Mouse (Mus musculus) ES-Bruce4 (cell line): ENCODE measurements around the gene Rai1. TPM values are rescaled to one million over a fixed set of nuclear protein-coding genes. Genes with fewer than 3 reads are reported as not detected.

ENCODE experiments used
- H3K27ac ChIP-seq: 2 replicates; pipeline ENCODE4 v1.5.1; 2012; ENCODE audit warnings: low read length, inconsistent platforms; ENCODE audit not compliant: insufficient read depth
- H3K27me3 ChIP-seq: 2 replicates; pipeline ENCODE4 v1.6.1; 2012; ENCODE audit warnings: mild to moderate bottlenecking, low read length, inconsistent platforms; ENCODE audit not compliant: control insufficient read depth, poor library complexity, insufficient read depth, severe bottlenecking
- H3K36me3 ChIP-seq: 2 replicates; pipeline ENCODE4 v1.6.1; 2012; ENCODE audit warnings: inconsistent platforms, mild to moderate bottlenecking, low read length, moderate library complexity; ENCODE audit not compliant: control insufficient read depth, poor library complexity, insufficient read depth, severe bottlenecking
- H3K4me1 ChIP-seq: one replicate; pipeline ENCODE4 v1.8.1; 2011; ENCODE audit warnings: low read length; ENCODE audit not compliant: control insufficient read depth, insufficient read depth
- H3K4me3 ChIP-seq: 2 replicates; pipeline ENCODE4 v1.5.1; 2011; ENCODE audit warnings: low read depth, mild to moderate bottlenecking, low read length
- H3K9ac ChIP-seq: 2 replicates; pipeline ENCODE4 v1.6.1; 2012; ENCODE audit warnings: low read depth, mild to moderate bottlenecking, inconsistent platforms; ENCODE audit not compliant: poor library complexity, severe bottlenecking
- H3K9me3 ChIP-seq: replicated peaks from 2 replicates; pipeline ENCODE4 v1.6.1; 2012; ENCODE audit warnings: mild to moderate bottlenecking, low read length, inconsistent platforms; ENCODE audit not compliant: control insufficient read depth, poor library complexity, insufficient read depth, severe bottlenecking
- CTCF ChIP-seq: IDR thresholded peaks from one replicate; pipeline ENCODE4 v1.8.1; 2011; ENCODE audit warnings: low read depth, low read length
- EP300 ChIP-seq: IDR thresholded peaks from 2 replicates; pipeline ENCODE4 v1.6.1; 2011; ENCODE audit warnings: low read depth, low read length; ENCODE audit not compliant: insufficient read depth
- POLR2A ChIP-seq: IDR thresholded peaks from one replicate; pipeline ENCODE4 v1.8.1; 2011; ENCODE audit warnings: low read length; ENCODE audit not compliant: insufficient read depth
- polyA plus RNA-seq: library from polyadenylated mRNA; stranded (reverse); fragments of >200 nt; gene quantifications from 2 replicates; pipeline ENCODE4 v1.2.4, GENCODE M21; 2011; ENCODE audit warnings: low read depth; ENCODE audit not compliant: missing spikeins, insufficient read depth, insufficient read length

Gene Rai1
- polyA plus RNA-seq, 1 experiment = 21.9 TPM

GRCm38 (mm10) chr11:60139141-60139733, 34.4 kb downstream of the Rai1 start:
- Histone ChIP-seq H3K9ac (peak overlapping the region; percentile 83), H3K27me3 (no peaks in the 10 kb centered on the region), H3K27ac (no peak overlapping the region), H3K36me3 (no peaks in the 10 kb centered on the region), H3K4me1 (peaks cover 2% of the 10 kb centered on the region), H3K4me3 (peak overlapping the region; percentile 64), H3K9me3 (no peaks in the 10 kb centered on the region)
- TF ChIP-seq EP300 (no peak), CTCF (no peak), POLR2A (no peak)

DNA sequence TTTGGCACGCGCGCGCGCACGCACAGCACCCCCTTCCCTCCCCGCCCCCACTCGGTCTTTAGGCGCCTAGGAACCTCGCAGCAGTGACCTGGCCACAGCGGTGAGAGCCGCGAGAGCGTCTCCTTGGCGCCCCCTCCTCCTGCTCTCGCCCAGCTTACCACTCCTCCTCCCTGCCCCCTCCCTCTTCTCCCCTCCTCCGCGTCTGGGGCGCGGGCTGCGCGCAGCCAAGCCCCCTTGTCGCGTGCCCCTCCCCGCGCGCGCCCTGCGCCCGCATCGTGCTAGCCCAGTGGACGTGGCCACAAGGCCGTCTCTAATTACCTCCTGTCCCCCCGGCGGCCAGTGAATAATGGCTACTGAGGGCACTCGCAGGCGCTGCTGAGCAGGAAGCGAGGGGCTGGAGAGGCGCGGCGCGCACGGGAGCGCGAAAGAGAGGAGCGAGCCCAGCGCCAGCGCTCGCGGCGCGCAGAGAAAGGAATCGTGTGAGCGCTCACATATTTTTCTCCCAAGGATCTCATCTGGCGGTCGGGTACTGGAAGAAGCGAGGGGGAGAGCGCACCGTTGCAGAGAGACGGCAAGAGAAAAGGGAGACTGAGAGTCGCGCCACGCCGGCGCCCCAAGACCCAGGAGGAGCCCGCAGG, 35.0 kb downstream of the Rai1 start:
- H3K27ac ChIP-seq = no peak overlapping the region
- peak overlapping the region; percentile 83 for H3K9ac ChIP-seq
- no peaks in the 10 kb centered on the region for H3K36me3 ChIP-seq
- no peaks in the 10 kb centered on the region for H3K9me3 ChIP-seq
- H3K4me3 ChIP-seq = peak overlapping the region; percentile 64
- no peaks in the 10 kb centered on the region for H3K27me3 ChIP-seq
- H3K4me1 ChIP-seq = peaks cover 2% of the 10 kb centered on the region
- TF ChIP-seq CTCF = no peak
- no peak for TF ChIP-seq POLR2A
- peak; percentile 11; the same call in 1 of the 2 replicates for TF ChIP-seq EP300

- no peaks in the 10 kb centered on the region for H3K9me3 ChIP-seq
- H3K36me3 ChIP-seq = no peaks in the 10 kb centered on the region
- peak overlapping the region; percentile 83 for H3K9ac ChIP-seq
- peak overlapping the region; percentile 64 for H3K4me3 ChIP-seq
- H3K27me3 ChIP-seq = no peaks in the 10 kb centered on the region
- no peak overlapping the region for H3K27ac ChIP-seq
- H3K4me1 ChIP-seq = peaks cover 2% of the 10 kb centered on the region
- TF ChIP-seq POLR2A (no peak), EP300 (peak; percentile 44; the same call in 1 of the 2 replicates)
These were observed 35.9 kb downstream of the Rai1 start for GRCm38 (mm10) chr11:60140586-60141284.

- no peak for TF ChIP-seq CTCF
- no peak for TF ChIP-seq POLR2A
- TF ChIP-seq EP300 = no peak
- no peaks in the 10 kb centered on the region for H3K27me3 ChIP-seq
- peaks cover 2% of the 10 kb centered on the region for H3K4me1 ChIP-seq
- H3K9me3 ChIP-seq = no peaks in the 10 kb centered on the region
- peak overlapping the region; percentile 54 for H3K4me3 ChIP-seq
- H3K27ac ChIP-seq = no peak overlapping the region
- 0 out of 2 replicates have a peak overlapping the region, but pooled peaks have one; percentile 83 for H3K9ac ChIP-seq
- H3K36me3 ChIP-seq = no peaks in the 10 kb centered on the region
These were observed 36.4 kb downstream of the Rai1 start for GRCm38 (mm10) chr11:60141285-60141608.

GRCm38 (mm10) chr11:60143086-60143485, 38.3 kb downstream of the Rai1 start:
- peaks cover 2% of the 10 kb centered on the region for H3K4me1 ChIP-seq
- no peaks in the 10 kb centered on the region for H3K36me3 ChIP-seq
- H3K27me3 ChIP-seq = no peaks in the 10 kb centered on the region
- no peak for TF ChIP-seq POLR2A
- TF ChIP-seq EP300 = no peak
- no peak overlapping the region for H3K9ac ChIP-seq
- H3K4me3 ChIP-seq = no peak overlapping the region
- no peaks in the 10 kb centered on the region for H3K9me3 ChIP-seq
- no peak overlapping the region for H3K27ac ChIP-seq

DNA sequence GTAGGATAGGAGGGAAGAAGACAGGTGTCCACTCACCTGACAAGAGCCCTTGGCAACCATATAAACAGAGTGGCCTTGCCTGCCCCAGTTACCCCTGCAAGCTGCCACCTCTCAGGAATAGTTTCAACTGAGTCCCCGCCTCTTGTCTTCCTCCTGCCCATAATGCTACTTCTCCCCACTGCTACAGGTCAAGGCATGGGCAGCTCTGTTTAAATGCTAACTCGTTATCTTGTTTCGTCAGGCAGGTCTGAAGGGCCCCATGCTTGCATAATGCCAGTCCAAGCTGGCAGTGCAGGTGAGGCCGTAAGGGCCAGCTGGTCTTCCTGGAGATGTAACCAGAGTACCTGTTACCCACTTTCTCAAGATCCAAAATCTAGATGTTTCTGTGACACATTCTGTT, 41.4 kb downstream of the Rai1 start:
- Histone ChIP-seq H3K4me3 (no peak overlapping the region), H3K9ac (no peak overlapping the region), H3K27ac (no peak overlapping the region), H3K4me1 (no peaks in the 10 kb centered on the region), H3K36me3 (no peaks in the 10 kb centered on the region), H3K27me3 (no peaks in the 10 kb centered on the region), H3K9me3 (no peaks in the 10 kb centered on the region)
- TF ChIP-seq POLR2A (no peak), EP300 (no peak), CTCF (no peak)
